Mouse (Mus musculus): ENCODE measurements at regions not wholly inside any gene's neighbourhood (a gene's known extent, or its start where the extent isn't known, plus 50 kb on each side); places are given as distances from the start of the nearest gene placed in this dataset.

- ATAC-seq (ENCODE audit: extremely low read depth, insufficient number of reproducible peaks, low FRiP score, poor library complexity, severe bottlenecking) (no peak), DNase-seq (ENCODE audit: low spot score) (no peak)
- Histone ChIP-seq H3K4me3 (ENCODE audit: low read depth, low read length) (no peak overlapping the region), H3K27me3 (ENCODE audit: insufficient read depth, low read length) (no peaks in the 10 kb centered on the region), H3K4me1 (ENCODE audit: insufficient read depth, low read depth, low read length) (no peaks in the 10 kb centered on the region), H3K36me3 (replicated peaks) (no peaks in the 10 kb centered on the region), H3K9me3 (replicated peaks) (no peaks in the 10 kb centered on the region)
- TF ChIP-seq TAL1 (conservative IDR thresholded peaks at IDR 0.05; ENCODE audit: low read depth, low read length), result no peak
Measured at GRCm38 (mm10) chr2:117539285-117539684, 196.5 kb upstream of the Rasgrp1 start.

- TF ChIP-seq POLR2AphosphoS5 (IDR thresholded peaks at IDR 0.05; ENCODE audit: insufficient replicate concordance, low read depth, low read length) (no peak), GATA1 (IDR thresholded peaks at IDR 0.05; ENCODE audit: borderline replicate concordance, low read length) (no peak), TAL1 (conservative IDR thresholded peaks at IDR 0.05; ENCODE audit: low read depth, low read length) (no peak), GATA2 (IDR thresholded peaks at IDR 0.05; ENCODE audit: borderline replicate concordance, low read depth, low read length) (no peak), CTCF (IDR thresholded peaks at IDR 0.05; ENCODE audit: low read depth, low read length) (no peak)
- H3K27me3 ChIP-seq (ENCODE audit: insufficient read depth, low read length), result no peaks in the 10 kb centered on the region
- DNase-seq (ENCODE audit: low spot score) (no peak), ATAC-seq (ENCODE audit: extremely low read depth, insufficient number of reproducible peaks, low FRiP score, poor library complexity, severe bottlenecking) (no peak)
- no peak overlapping the region for H3K4me3 ChIP-seq (ENCODE audit: low read depth, low read length)
- H3K4me1 ChIP-seq (ENCODE audit: insufficient read depth, low read depth, low read length), result no peaks in the 10 kb centered on the region
- no peaks in the 10 kb centered on the region for H3K9me3 ChIP-seq (replicated peaks)
- no peaks in the 10 kb centered on the region for H3K36me3 ChIP-seq (replicated peaks)
Measured at GRCm38 (mm10) chr2:117541471-117541870, 198.7 kb upstream of the Rasgrp1 start.

GRCm38 (mm10) chr2:117542298-117542697, 199.5 kb upstream of the Rasgrp1 start:
- Histone ChIP-seq H3K9me3 (replicated peaks) (no peaks in the 10 kb centered on the region), H3K4me3 (ENCODE audit: low read depth, low read length) (no peak overlapping the region), H3K4me1 (ENCODE audit: insufficient read depth, low read depth, low read length) (no peaks in the 10 kb centered on the region), H3K36me3 (replicated peaks) (no peaks in the 10 kb centered on the region), H3K27me3 (ENCODE audit: insufficient read depth, low read length) (no peaks in the 10 kb centered on the region)
- TF ChIP-seq TAL1 (conservative IDR thresholded peaks at IDR 0.05; ENCODE audit: low read depth, low read length) (no peak), GATA1 (IDR thresholded peaks at IDR 0.05; ENCODE audit: borderline replicate concordance, low read length) (no peak)
- DNase-seq (ENCODE audit: low spot score), result no peak
- ATAC-seq (ENCODE audit: extremely low read depth, insufficient number of reproducible peaks, low FRiP score, poor library complexity, severe bottlenecking), result peak; percentile 22; the same call in 1 of the 2 replicates

GRCm38 (mm10) chr2:117543301-117543782, 200.5 kb upstream of the Rasgrp1 start:
- TF ChIP-seq POLR2AphosphoS5 (IDR thresholded peaks at IDR 0.05; ENCODE audit: insufficient replicate concordance, low read depth, low read length) (no peak), GATA1 (IDR thresholded peaks at IDR 0.05; ENCODE audit: borderline replicate concordance, low read length) (no peak), TAL1 (conservative IDR thresholded peaks at IDR 0.05; ENCODE audit: low read depth, low read length) (no peak), CTCF (IDR thresholded peaks at IDR 0.05; ENCODE audit: low read depth, low read length) (no peak), GATA2 (IDR thresholded peaks at IDR 0.05; ENCODE audit: borderline replicate concordance, low read depth, low read length) (no peak)
- H3K4me3 ChIP-seq (ENCODE audit: low read depth, low read length), result no peak overlapping the region
- H3K36me3 ChIP-seq (replicated peaks), result no peaks in the 10 kb centered on the region
- no peaks in the 10 kb centered on the region for H3K4me1 ChIP-seq (ENCODE audit: insufficient read depth, low read depth, low read length)
- H3K27me3 ChIP-seq (ENCODE audit: insufficient read depth, low read length), result no peaks in the 10 kb centered on the region
- no peak for DNase-seq (ENCODE audit: low spot score)
- no peak for ATAC-seq (ENCODE audit: extremely low read depth, insufficient number of reproducible peaks, low FRiP score, poor library complexity, severe bottlenecking)
- H3K9me3 ChIP-seq (replicated peaks), result no peaks in the 10 kb centered on the region

- no peak for TF ChIP-seq GATA1 (IDR thresholded peaks at IDR 0.05; ENCODE audit: borderline replicate concordance, low read length)
- no peak for TF ChIP-seq TAL1 (conservative IDR thresholded peaks at IDR 0.05; ENCODE audit: low read depth, low read length)
- TF ChIP-seq CTCF (IDR thresholded peaks at IDR 0.05; ENCODE audit: low read depth, low read length), result no peak
- no peak for TF ChIP-seq POLR2AphosphoS5 (IDR thresholded peaks at IDR 0.05; ENCODE audit: insufficient replicate concordance, low read depth, low read length)
- TF ChIP-seq GATA2 (IDR thresholded peaks at IDR 0.05; ENCODE audit: borderline replicate concordance, low read depth, low read length), result no peak
- Histone ChIP-seq H3K27me3 (ENCODE audit: insufficient read depth, low read length) (no peaks in the 10 kb centered on the region), H3K4me1 (ENCODE audit: insufficient read depth, low read depth, low read length) (no peaks in the 10 kb centered on the region), H3K36me3 (replicated peaks) (no peaks in the 10 kb centered on the region), H3K9me3 (replicated peaks) (no peaks in the 10 kb centered on the region), H3K4me3 (ENCODE audit: low read depth, low read length) (no peak overlapping the region)
- ATAC-seq (ENCODE audit: extremely low read depth, insufficient number of reproducible peaks, low FRiP score, poor library complexity, severe bottlenecking) (no peak), DNase-seq (ENCODE audit: low spot score) (no peak)
Measured at GRCm38 (mm10) chr2:117548273-117548672, 205.5 kb upstream of the Rasgrp1 start.

- TF ChIP-seq GATA2 (IDR thresholded peaks at IDR 0.05; ENCODE audit: borderline replicate concordance, low read depth, low read length), result no peak
- TF ChIP-seq GATA1 (IDR thresholded peaks at IDR 0.05; ENCODE audit: borderline replicate concordance, low read length), result no peak
- no peak for TF ChIP-seq CTCF (IDR thresholded peaks at IDR 0.05; ENCODE audit: low read depth, low read length)
- no peak for TF ChIP-seq TAL1 (conservative IDR thresholded peaks at IDR 0.05; ENCODE audit: low read depth, low read length)
- no peak for TF ChIP-seq POLR2AphosphoS5 (IDR thresholded peaks at IDR 0.05; ENCODE audit: insufficient replicate concordance, low read depth, low read length)
- Histone ChIP-seq H3K27me3 (ENCODE audit: insufficient read depth, low read length) (no peaks in the 10 kb centered on the region), H3K36me3 (replicated peaks) (no peaks in the 10 kb centered on the region), H3K4me1 (ENCODE audit: insufficient read depth, low read depth, low read length) (no peaks in the 10 kb centered on the region), H3K4me3 (ENCODE audit: low read depth, low read length) (no peak overlapping the region), H3K9me3 (replicated peaks) (no peaks in the 10 kb centered on the region)
- DNase-seq (ENCODE audit: low spot score), result no peak
- ATAC-seq (ENCODE audit: extremely low read depth, insufficient number of reproducible peaks, low FRiP score, poor library complexity, severe bottlenecking), result no peak
Measured at GRCm38 (mm10) chr2:117556301-117556700, 213.5 kb upstream of the Rasgrp1 start.

- H3K27me3 ChIP-seq (ENCODE audit: insufficient read depth, low read length), result no peaks in the 10 kb centered on the region
- no peak overlapping the region for H3K4me3 ChIP-seq (ENCODE audit: low read depth, low read length)
- TF ChIP-seq TAL1 (conservative IDR thresholded peaks at IDR 0.05; ENCODE audit: low read depth, low read length) (no peak), GATA2 (IDR thresholded peaks at IDR 0.05; ENCODE audit: borderline replicate concordance, low read depth, low read length) (no peak), POLR2AphosphoS5 (IDR thresholded peaks at IDR 0.05; ENCODE audit: insufficient replicate concordance, low read depth, low read length) (no peak), GATA1 (IDR thresholded peaks at IDR 0.05; ENCODE audit: borderline replicate concordance, low read length) (no peak), CTCF (IDR thresholded peaks at IDR 0.05; ENCODE audit: low read depth, low read length) (no peak)
- no peaks in the 10 kb centered on the region for H3K36me3 ChIP-seq (replicated peaks)
- 0 out of 2 replicates have a peak, but pooled peaks cover 4% of the 10 kb centered on the region for H3K9me3 ChIP-seq (replicated peaks)
- no peak for DNase-seq (ENCODE audit: low spot score)
- H3K4me1 ChIP-seq (ENCODE audit: insufficient read depth, low read depth, low read length), result no peaks in the 10 kb centered on the region
- no peak for ATAC-seq (ENCODE audit: extremely low read depth, insufficient number of reproducible peaks, low FRiP score, poor library complexity, severe bottlenecking)
Measured at GRCm38 (mm10) chr2:117570987-117571386, 228.2 kb upstream of the Rasgrp1 start.

All from G1E (cell line).